Mouse (Mus musculus): ENCODE measurements at regions not wholly inside any gene's neighbourhood (a gene's known extent, or its start where the extent isn't known, plus 50 kb on each side); places are given as distances from the start of the nearest gene placed in this dataset.

DNA sequence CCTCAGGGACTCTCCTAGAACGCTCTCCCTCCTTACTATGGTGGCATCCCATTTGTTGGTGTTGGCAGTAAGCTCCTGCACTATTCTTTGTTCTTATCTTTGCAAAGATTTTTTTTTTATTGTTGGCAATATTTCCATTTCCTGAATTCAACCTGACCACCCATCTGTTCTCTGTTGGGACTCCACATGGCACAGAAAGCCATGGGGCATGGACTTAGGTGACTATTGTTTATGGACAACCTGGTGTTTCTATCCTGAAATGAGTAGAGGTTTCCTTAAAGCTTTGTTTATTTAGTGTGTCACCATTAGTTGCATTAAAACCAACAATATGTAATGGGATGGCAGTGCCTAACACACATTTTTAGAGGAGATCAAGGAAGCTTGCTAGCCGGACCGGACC lies 112.6 kb upstream of the Arg1 start:
- no peak overlapping the region for H3K4me3 ChIP-seq (ENCODE audit: low read depth, low read length)
- no peak overlapping the region for H3K9ac ChIP-seq (ENCODE audit: low read length)
- H3K36me3 ChIP-seq (ENCODE audit: control insufficient read depth, insufficient read depth, low read length), result no peaks in the 10 kb centered on the region
- DNase-seq (ENCODE audit: low spot score, missing footprints), result no peak
- no peak for ATAC-seq (ENCODE audit: low FRiP score)
- H3K27ac ChIP-seq (ENCODE audit: low read depth, low read length), result no peak overlapping the region
- no peaks in the 10 kb centered on the region for H3K4me1 ChIP-seq (ENCODE audit: control insufficient read depth, insufficient read depth, low read length)
- H3K27me3 ChIP-seq (ENCODE audit: control insufficient read depth, insufficient read depth, low read length), result no peaks in the 10 kb centered on the region
- whole genome bisulfite sequencing, result 89% methylated on average over 3 of the region's 3 CpGs
- no peak overlapping the region for H3K4me2 ChIP-seq
- H3K9me3 ChIP-seq (ENCODE audit: control insufficient read depth, low read length), result no peaks in the 10 kb centered on the region

DNA sequence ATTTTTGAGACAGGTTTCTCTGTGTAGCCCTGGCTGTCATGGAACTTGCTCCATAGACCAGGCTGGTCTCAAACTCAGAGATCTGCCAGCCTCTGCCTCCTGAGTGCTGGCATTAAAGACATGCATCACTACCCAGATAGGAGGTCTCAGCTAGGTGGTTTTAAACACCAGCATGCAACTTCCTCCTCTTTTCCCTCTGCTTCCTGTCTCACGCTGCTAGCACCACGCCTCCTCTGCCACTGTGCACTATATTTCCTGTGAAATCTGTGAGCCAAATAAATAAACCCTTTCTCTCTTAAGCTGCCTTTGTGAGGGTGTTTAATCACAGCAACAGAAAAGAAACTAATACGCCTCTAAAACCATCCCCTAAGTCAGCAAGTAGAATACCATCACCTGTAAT lies 109.6 kb upstream of the Arg1 start:
- DNase-seq (ENCODE audit: low spot score, missing footprints), result no peak
- 89% methylated on average over 3 of the region's 3 CpGs for whole genome bisulfite sequencing
- no peaks in the 10 kb centered on the region for H3K36me3 ChIP-seq (ENCODE audit: control insufficient read depth, insufficient read depth, low read length)

DNA sequence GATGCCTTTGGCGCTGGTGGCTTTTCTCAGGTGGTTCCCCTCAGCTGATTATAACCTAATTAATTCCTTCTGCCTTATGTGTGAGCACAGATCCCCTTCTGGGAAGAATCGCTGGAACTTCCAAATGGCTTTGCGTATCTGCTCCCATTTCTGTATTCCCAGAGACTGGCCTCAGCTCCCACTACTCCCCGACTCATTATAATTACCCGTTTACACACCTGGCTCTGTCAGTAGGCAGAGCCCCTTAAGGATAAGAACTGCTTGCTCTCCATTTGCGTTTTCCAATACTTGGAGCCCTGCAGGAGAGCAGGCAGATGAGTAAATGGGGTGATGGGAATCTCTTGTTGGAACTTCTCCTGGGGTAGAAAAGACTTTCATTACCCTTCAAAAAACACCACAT lies 108.1 kb upstream of the Arg1 start:
- no peak overlapping the region for H3K9ac ChIP-seq (ENCODE audit: low read length)
- no peak overlapping the region for H3K27ac ChIP-seq (ENCODE audit: low read depth, low read length)
- DNase-seq (ENCODE audit: low spot score, missing footprints) (no peak), ATAC-seq (ENCODE audit: low FRiP score) (no peak)
- 79% methylated on average over 6 of the region's 6 CpGs for WGBS
- no peak overlapping the region for H3K4me2 ChIP-seq
- H3K4me1 ChIP-seq (ENCODE audit: control insufficient read depth, insufficient read depth, low read length), result no peaks in the 10 kb centered on the region
- H3K36me3 ChIP-seq (ENCODE audit: control insufficient read depth, insufficient read depth, low read length), result no peaks in the 10 kb centered on the region
- no peaks in the 10 kb centered on the region for H3K27me3 ChIP-seq (ENCODE audit: control insufficient read depth, insufficient read depth, low read length)
- H3K9me3 ChIP-seq (ENCODE audit: control insufficient read depth, low read length), result no peaks in the 10 kb centered on the region
- no peak overlapping the region for H3K4me3 ChIP-seq (ENCODE audit: low read depth, low read length)

More for the DNA sequence above, 109.6 kb upstream of the Arg1 start:
- H3K27ac ChIP-seq (ENCODE audit: low read depth, low read length), result no peak overlapping the region
- H3K4me3 ChIP-seq (ENCODE audit: low read depth, low read length), result no peak overlapping the region
- no peaks in the 10 kb centered on the region for H3K4me1 ChIP-seq (ENCODE audit: control insufficient read depth, insufficient read depth, low read length)
- H3K9ac ChIP-seq (ENCODE audit: low read length), result no peak overlapping the region
- no peaks in the 10 kb centered on the region for H3K27me3 ChIP-seq (ENCODE audit: control insufficient read depth, insufficient read depth, low read length)
- H3K4me2 ChIP-seq, result no peak overlapping the region
- no peak for ATAC-seq (ENCODE audit: low FRiP score)
- H3K9me3 ChIP-seq (ENCODE audit: control insufficient read depth, low read length), result no peaks in the 10 kb centered on the region

DNA sequence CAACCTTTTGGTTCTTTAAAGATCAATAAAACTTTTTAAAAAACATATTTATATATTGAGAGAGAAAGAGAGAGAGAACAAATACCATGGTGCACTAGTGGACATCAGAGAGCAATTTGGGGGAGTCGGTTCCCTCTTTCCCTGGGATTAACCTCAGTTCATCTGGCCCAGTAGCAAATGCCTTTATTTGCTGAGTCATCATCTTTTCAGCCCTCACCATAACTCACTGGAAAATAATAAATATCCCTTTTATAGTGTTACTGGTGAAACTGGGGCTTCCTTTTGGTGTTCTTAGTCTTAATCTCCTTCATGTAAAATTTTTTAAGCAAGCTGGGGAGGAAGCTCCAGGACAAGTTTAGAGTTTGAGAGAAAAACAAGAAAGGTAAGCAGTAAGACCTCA lies 105.3 kb upstream of the Arg1 start:
- Histone ChIP-seq H3K9me3 (ENCODE audit: control insufficient read depth, low read length) (no peaks in the 10 kb centered on the region), H3K27me3 (ENCODE audit: control insufficient read depth, insufficient read depth, low read length) (no peaks in the 10 kb centered on the region), H3K4me3 (ENCODE audit: low read depth, low read length) (no peak overlapping the region), H3K9ac (ENCODE audit: low read length) (no peak overlapping the region), H3K36me3 (ENCODE audit: control insufficient read depth, insufficient read depth, low read length) (no peaks in the 10 kb centered on the region), H3K4me1 (ENCODE audit: control insufficient read depth, insufficient read depth, low read length) (no peaks in the 10 kb centered on the region; the same call in 1 of the 2 replicates), H3K4me2 (no peak overlapping the region), H3K27ac (ENCODE audit: low read depth, low read length) (no peak overlapping the region)
- DNase-seq (ENCODE audit: low spot score, missing footprints), result no peak
- WGBS, result 76% methylated on average over 1 of the region's 1 CpGs
- no peak for ATAC-seq (ENCODE audit: low FRiP score)

DNA sequence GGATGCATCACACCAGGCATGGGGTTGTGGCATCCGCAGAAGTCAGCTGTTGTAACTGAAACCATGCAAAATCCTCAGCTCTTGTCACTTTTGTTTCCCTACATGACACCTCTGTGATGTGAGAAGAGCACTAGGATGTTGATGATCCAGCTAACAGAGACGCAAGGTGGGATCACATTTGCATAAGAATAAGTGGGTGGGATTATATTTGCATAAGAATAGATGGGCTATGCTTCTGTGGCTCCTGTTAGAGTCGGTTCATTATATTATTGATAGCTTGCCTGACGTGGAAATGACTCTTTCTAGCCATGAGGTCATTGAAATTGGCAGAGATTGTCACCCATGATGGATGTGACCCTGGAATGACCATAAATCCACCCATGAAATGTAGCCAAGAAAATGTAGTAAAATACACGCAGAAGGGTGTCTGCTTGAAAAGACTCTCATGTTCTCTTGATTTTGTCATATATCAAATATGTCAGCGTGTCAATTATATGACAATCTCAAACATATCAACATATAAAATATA lies 102.2 kb upstream of the Arg1 start:
- 41% methylated on average over 6 of the region's 6 CpGs for WGBS
- Histone ChIP-seq H3K4me2 (no peak overlapping the region), H3K27ac (ENCODE audit: low read depth, low read length) (no peak overlapping the region), H3K27me3 (ENCODE audit: control insufficient read depth, insufficient read depth, low read length) (no peaks in the 10 kb centered on the region), H3K4me3 (ENCODE audit: low read depth, low read length) (no peak overlapping the region), H3K9ac (ENCODE audit: low read length) (no peak overlapping the region), H3K9me3 (ENCODE audit: control insufficient read depth, low read length) (no peaks in the 10 kb centered on the region), H3K36me3 (ENCODE audit: control insufficient read depth, insufficient read depth, low read length) (no peaks in the 10 kb centered on the region), H3K4me1 (ENCODE audit: control insufficient read depth, insufficient read depth, low read length) (no peaks in the 10 kb centered on the region; the same call in 1 of the 2 replicates)
- ATAC-seq (ENCODE audit: low FRiP score) (no peak), DNase-seq (ENCODE audit: low spot score, missing footprints) (no peak)

DNA sequence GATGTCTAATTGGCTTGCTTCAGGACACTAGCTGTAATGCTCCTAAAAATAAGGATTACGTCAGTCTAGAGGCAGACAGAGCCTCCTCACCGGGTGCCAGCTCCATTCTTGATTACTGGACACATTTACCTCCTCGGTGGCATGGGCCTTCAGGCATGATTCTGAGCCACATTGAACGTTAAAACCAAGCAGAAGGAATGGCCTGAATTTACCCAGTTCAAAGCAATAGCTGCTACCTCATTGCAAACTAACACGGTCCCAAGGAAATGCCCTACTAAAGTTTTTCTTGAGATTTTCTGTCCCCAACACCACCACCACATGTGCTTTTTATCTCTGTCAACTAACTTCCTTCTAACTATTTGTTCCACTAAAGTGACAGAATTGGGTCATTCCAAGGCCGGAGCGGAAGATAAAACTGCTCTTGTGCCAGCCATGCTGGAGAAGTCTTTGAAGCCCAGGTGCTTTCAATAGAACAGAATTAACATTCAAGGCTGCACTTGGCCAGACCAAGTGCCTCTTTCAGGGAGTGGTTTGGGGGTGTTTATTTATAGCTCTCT lies 96.4 kb upstream of the Arg1 start:
- no peak overlapping the region for H3K9ac ChIP-seq (ENCODE audit: low read length)
- H3K9me3 ChIP-seq (ENCODE audit: control insufficient read depth, low read length), result no peaks in the 10 kb centered on the region
- DNase-seq (ENCODE audit: low spot score, missing footprints) (no peak), ATAC-seq (ENCODE audit: low FRiP score) (no peak)
- no peaks in the 10 kb centered on the region for H3K36me3 ChIP-seq (ENCODE audit: control insufficient read depth, insufficient read depth, low read length)
- 80% methylated on average over 7 of the region's 7 CpGs for WGBS
- H3K4me3 ChIP-seq (ENCODE audit: low read depth, low read length), result no peak overlapping the region
- no peaks in the 10 kb centered on the region for H3K4me1 ChIP-seq (ENCODE audit: control insufficient read depth, insufficient read depth, low read length)
- no peak overlapping the region for H3K4me2 ChIP-seq
- no peaks in the 10 kb centered on the region for H3K27me3 ChIP-seq (ENCODE audit: control insufficient read depth, insufficient read depth, low read length)
- no peak overlapping the region for H3K27ac ChIP-seq (ENCODE audit: low read depth, low read length)

DNA sequence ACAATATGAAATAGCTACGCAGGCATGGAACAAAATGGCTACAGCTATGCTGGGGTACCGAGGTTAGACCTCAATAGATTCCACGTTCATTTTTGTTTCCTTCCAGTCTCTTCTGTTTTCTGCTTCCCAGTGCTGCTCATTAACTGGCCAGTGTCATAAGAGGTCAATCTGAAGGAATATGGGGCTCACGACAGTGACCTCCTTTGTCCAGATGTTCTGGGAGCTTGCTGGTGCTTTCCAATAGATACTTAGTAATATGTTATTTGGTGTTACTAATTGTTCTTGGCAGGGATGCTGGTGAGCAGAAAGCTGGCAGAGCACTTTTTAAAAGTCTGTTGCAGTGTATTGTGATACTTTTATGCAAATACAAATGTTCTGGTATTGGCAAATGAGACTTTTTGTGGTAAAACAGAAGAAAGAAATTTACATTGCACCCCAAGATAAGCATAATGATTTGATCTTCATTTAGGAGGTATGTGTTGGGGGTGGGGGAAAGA lies 95.8 kb upstream of the Arg1 start:
- Histone ChIP-seq H3K9me3 (ENCODE audit: control insufficient read depth, low read length) (no peaks in the 10 kb centered on the region), H3K9ac (ENCODE audit: low read length) (no peak overlapping the region), H3K4me1 (ENCODE audit: control insufficient read depth, insufficient read depth, low read length) (no peaks in the 10 kb centered on the region), H3K27me3 (ENCODE audit: control insufficient read depth, insufficient read depth, low read length) (no peaks in the 10 kb centered on the region), H3K4me3 (ENCODE audit: low read depth, low read length) (no peak overlapping the region), H3K36me3 (ENCODE audit: control insufficient read depth, insufficient read depth, low read length) (no peaks in the 10 kb centered on the region), H3K4me2 (no peak overlapping the region), H3K27ac (ENCODE audit: low read depth, low read length) (no peak overlapping the region)
- ATAC-seq (ENCODE audit: low FRiP score) (no peak), DNase-seq (ENCODE audit: low spot score, missing footprints) (no peak)
- WGBS, result 91% methylated on average over 4 of the region's 4 CpGs

DNA sequence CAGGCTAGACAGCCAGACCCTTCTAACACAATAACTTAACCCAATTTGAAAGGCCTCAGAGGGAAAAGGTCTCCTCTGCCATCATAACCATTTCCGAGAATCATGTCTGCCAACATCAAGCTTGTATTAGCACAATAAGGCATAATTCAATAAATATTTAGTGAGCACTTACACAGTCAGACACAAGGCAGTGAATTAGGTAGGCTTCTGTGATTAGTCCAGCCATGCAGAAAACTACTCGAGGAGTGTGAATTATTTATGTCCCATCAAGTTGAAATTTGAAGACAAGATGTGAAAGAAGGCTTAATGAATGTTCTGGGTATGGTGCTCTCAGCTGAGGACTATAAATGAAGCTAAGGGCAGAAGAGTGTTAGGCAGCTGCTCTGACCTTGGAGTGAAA lies 91.7 kb upstream of the Arg1 start:
- H3K36me3 ChIP-seq (ENCODE audit: control insufficient read depth, insufficient read depth, low read length), result no peaks in the 10 kb centered on the region
- H3K9me3 ChIP-seq (ENCODE audit: control insufficient read depth, low read length), result no peaks in the 10 kb centered on the region
- no peak overlapping the region for H3K9ac ChIP-seq (ENCODE audit: low read length)
- no peaks in the 10 kb centered on the region for H3K4me1 ChIP-seq (ENCODE audit: control insufficient read depth, insufficient read depth, low read length)
- ATAC-seq (ENCODE audit: low FRiP score) (no peak), DNase-seq (ENCODE audit: low spot score, missing footprints) (no peak)
- H3K4me3 ChIP-seq (ENCODE audit: low read depth, low read length), result no peak overlapping the region
- H3K27ac ChIP-seq (ENCODE audit: low read depth, low read length), result no peak overlapping the region
- H3K4me2 ChIP-seq, result no peak overlapping the region
- no peaks in the 10 kb centered on the region for H3K27me3 ChIP-seq (ENCODE audit: control insufficient read depth, insufficient read depth, low read length)
- 72% methylated on average over 2 of the region's 2 CpGs for WGBS

DNA sequence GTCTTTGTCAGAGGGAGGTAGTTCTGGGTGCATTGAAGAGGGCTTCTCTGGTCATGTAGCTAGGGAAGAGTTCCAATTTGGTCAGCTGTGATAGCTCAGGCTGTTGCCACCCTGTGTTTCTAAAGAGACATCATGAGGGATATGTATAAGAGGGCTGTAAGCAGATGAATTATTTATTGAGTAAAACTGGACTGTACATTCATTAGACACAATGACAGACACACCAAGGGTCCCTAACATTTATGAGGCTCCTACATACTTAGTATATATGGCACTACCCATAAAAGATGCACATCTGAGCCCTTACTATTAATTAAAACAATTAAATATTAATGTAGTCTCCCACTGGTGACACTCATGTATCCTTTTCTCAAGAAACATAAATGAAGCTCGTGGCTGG lies 90.6 kb upstream of the Arg1 start:
- Histone ChIP-seq H3K4me1 (ENCODE audit: control insufficient read depth, insufficient read depth, low read length) (no peaks in the 10 kb centered on the region), H3K9ac (ENCODE audit: low read length) (no peak overlapping the region), H3K4me2 (no peak overlapping the region), H3K27me3 (ENCODE audit: control insufficient read depth, insufficient read depth, low read length) (no peaks in the 10 kb centered on the region), H3K9me3 (ENCODE audit: control insufficient read depth, low read length) (no peaks in the 10 kb centered on the region), H3K4me3 (ENCODE audit: low read depth, low read length) (no peak overlapping the region), H3K36me3 (ENCODE audit: control insufficient read depth, insufficient read depth, low read length) (no peaks in the 10 kb centered on the region), H3K27ac (ENCODE audit: low read depth, low read length) (no peak overlapping the region)
- no peak for DNase-seq (ENCODE audit: low spot score, missing footprints)
- no peak for ATAC-seq (ENCODE audit: low FRiP score)
- 87% methylated on average over 1 of the region's 1 CpGs for WGBS
